Mouse (Mus musculus): ENCODE measurements at regions not wholly inside any gene's neighbourhood (a gene's known extent, or its start where the extent isn't known, plus 50 kb on each side); places are given as distances from the start of the nearest gene placed in this dataset.

GRCm38 (mm10) chr16:63220228-63220879, 366.2 kb downstream of the Pros1 start:
- Histone ChIP-seq H3K9me3 (no peaks in the 10 kb centered on the region), H3K4me1 (no peaks in the 10 kb centered on the region), H3K27ac (replicated peaks) (no peak overlapping the region), H3K4me3 (no peak overlapping the region), H3K9ac (no peak overlapping the region), H3K36me3 (no peaks in the 10 kb centered on the region), H3K4me2 (0 out of 2 replicates have a peak overlapping the region, but pooled peaks have one; percentile 4), H3K27me3 (replicated peaks) (no peaks in the 10 kb centered on the region)
- no peak for ATAC-seq (ENCODE audit: extremely low read depth, insufficient number of reproducible peaks, low FRiP score, low TSS enrichment)
- WGBS = 53% methylated on average over 10 of the region's 10 CpGs

- Histone ChIP-seq H3K27me3 (replicated peaks) (no peaks in the 10 kb centered on the region), H3K4me2 (no peak overlapping the region), H3K4me3 (no peak overlapping the region), H3K4me1 (no peaks in the 10 kb centered on the region), H3K9ac (no peak overlapping the region), H3K27ac (replicated peaks) (no peak overlapping the region), H3K9me3 (no peaks in the 10 kb centered on the region), H3K36me3 (no peaks in the 10 kb centered on the region)
- WGBS = 80% methylated on average over 6 of the region's 6 CpGs
- no peak for ATAC-seq (ENCODE audit: extremely low read depth, insufficient number of reproducible peaks, low FRiP score, low TSS enrichment)
Observed at GRCm38 (mm10) chr16:63224608-63225007, 370.5 kb downstream of the Pros1 start.

- ATAC-seq (ENCODE audit: extremely low read depth, insufficient number of reproducible peaks, low FRiP score, low TSS enrichment) = no peak
- Histone ChIP-seq H3K27me3 (replicated peaks) (no peaks in the 10 kb centered on the region), H3K9ac (no peak overlapping the region), H3K4me3 (no peak overlapping the region), H3K9me3 (no peaks in the 10 kb centered on the region), H3K4me2 (no peak overlapping the region), H3K4me1 (no peaks in the 10 kb centered on the region), H3K27ac (replicated peaks) (no peak overlapping the region), H3K36me3 (no peaks in the 10 kb centered on the region)
- 76% methylated on average over 8 of the region's 8 CpGs for WGBS
Observed at GRCm38 (mm10) chr16:63225097-63225496, 371.0 kb downstream of the Pros1 start.

DNA sequence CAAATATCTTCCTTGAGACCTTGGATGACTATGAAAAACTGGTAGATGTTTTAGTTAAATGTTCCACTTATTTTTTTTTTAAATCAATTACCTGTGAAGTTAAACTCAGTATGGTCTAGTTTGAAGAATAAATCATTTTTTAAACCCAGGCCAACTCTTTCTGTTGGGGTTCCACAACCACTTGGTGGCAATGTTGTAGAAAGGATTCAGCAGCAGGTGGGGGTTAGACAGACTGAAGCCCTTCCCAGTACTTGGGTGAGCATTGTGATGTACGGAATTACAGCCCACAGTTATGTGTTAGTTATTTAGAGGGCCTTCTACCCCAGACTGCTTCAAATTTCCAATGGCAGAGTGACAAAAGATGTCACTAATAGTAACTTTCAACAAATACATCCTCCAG, 375.0 kb downstream of the Pros1 start:
- no peaks in the 10 kb centered on the region for H3K9me3 ChIP-seq
- H3K4me1 ChIP-seq = no peaks in the 10 kb centered on the region
- no peak overlapping the region for H3K9ac ChIP-seq
- no peaks in the 10 kb centered on the region for H3K27me3 ChIP-seq (replicated peaks)
- H3K36me3 ChIP-seq = no peaks in the 10 kb centered on the region
- H3K27ac ChIP-seq (replicated peaks) = no peak overlapping the region
- H3K4me3 ChIP-seq = no peak overlapping the region
- ATAC-seq (ENCODE audit: extremely low read depth, insufficient number of reproducible peaks, low FRiP score, low TSS enrichment) = no peak
- H3K4me2 ChIP-seq = no peak overlapping the region
- WGBS = 39% methylated on average over 1 of the region's 1 CpGs

DNA sequence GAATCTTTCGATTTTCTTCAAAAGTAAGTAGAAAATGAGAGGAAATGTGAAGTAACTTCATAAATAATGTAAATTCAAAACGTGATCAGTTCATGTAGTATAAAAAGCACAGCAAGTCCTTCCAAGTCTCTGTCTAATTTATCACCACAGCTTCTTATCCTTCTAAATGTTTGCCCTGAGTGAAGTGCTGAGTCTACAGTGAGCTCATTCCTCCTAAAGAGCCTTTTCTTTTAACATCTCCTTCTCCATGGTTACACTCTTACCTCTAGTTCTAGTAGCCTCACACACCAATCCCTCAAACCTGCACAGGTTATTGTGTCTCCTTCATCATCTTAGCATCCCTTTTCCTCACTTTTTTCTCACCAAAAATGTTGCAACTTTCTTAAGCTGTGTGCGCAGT, 375.5 kb downstream of the Pros1 start:
- H3K9ac ChIP-seq = no peak overlapping the region
- no peaks in the 10 kb centered on the region for H3K9me3 ChIP-seq
- no peak for ATAC-seq (ENCODE audit: extremely low read depth, insufficient number of reproducible peaks, low FRiP score, low TSS enrichment)
- whole genome bisulfite sequencing = 62% methylated on average over 3 of the region's 3 CpGs
- H3K4me2 ChIP-seq = no peak overlapping the region
- no peak overlapping the region for H3K27ac ChIP-seq (replicated peaks)
- H3K36me3 ChIP-seq = no peaks in the 10 kb centered on the region
- H3K4me3 ChIP-seq = no peak overlapping the region
- H3K4me1 ChIP-seq = no peaks in the 10 kb centered on the region
- H3K27me3 ChIP-seq (replicated peaks) = no peaks in the 10 kb centered on the region

GRCm38 (mm10) chr16:63270173-63270572, 416.1 kb downstream of the Pros1 start:
- ATAC-seq (ENCODE audit: extremely low read depth, insufficient number of reproducible peaks, low FRiP score, low TSS enrichment) = no peak
- Histone ChIP-seq H3K27ac (replicated peaks) (no peak overlapping the region), H3K9ac (no peak overlapping the region), H3K4me3 (no peak overlapping the region), H3K4me1 (peaks cover 4% of the 10 kb centered on the region; the same call in 1 of the 2 replicates), H3K4me2 (peak overlapping the region; percentile 9; the same call in 1 of the 2 replicates), H3K36me3 (no peaks in the 10 kb centered on the region), H3K9me3 (no peaks in the 10 kb centered on the region), H3K27me3 (replicated peaks) (no peaks in the 10 kb centered on the region)
- 29% methylated on average over 5 of the region's 5 CpGs for WGBS

GRCm38 (mm10) chr16:63277556-63277955, 423.4 kb downstream of the Pros1 start:
- 72% methylated on average over 1 of the region's 1 CpGs for WGBS
- no peak for ATAC-seq (ENCODE audit: extremely low read depth, insufficient number of reproducible peaks, low FRiP score, low TSS enrichment)
- Histone ChIP-seq H3K4me1 (no peaks in the 10 kb centered on the region), H3K27me3 (replicated peaks) (no peaks in the 10 kb centered on the region), H3K4me2 (no peak overlapping the region), H3K9ac (no peak overlapping the region), H3K4me3 (no peak overlapping the region), H3K36me3 (no peaks in the 10 kb centered on the region), H3K27ac (replicated peaks) (no peak overlapping the region), H3K9me3 (no peaks in the 10 kb centered on the region)

DNA sequence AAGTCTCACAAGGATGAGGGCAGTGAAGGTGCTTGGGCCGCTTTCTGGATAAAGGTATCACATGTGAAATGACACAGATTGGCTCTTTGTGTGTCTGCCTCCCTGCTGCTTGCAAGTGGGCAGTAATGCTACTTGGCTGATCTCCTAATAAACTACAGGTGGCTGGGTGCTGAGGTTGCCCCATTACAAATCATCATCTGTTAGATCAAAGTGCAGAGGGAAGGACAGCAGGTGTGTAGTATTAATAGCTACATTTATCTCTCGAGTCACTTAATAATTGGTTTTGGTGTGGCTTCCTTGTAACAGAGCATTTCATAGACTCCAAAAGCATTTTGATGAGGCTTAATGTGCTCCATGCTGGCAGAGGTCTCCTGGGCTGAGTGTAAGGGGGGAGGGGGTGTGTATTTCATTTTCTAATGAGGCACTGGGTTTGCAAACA, 424.2 kb downstream of the Pros1 start:
- ATAC-seq (ENCODE audit: extremely low read depth, insufficient number of reproducible peaks, low FRiP score, low TSS enrichment) = no peak
- H3K27me3 ChIP-seq (replicated peaks) = no peaks in the 10 kb centered on the region

DNA sequence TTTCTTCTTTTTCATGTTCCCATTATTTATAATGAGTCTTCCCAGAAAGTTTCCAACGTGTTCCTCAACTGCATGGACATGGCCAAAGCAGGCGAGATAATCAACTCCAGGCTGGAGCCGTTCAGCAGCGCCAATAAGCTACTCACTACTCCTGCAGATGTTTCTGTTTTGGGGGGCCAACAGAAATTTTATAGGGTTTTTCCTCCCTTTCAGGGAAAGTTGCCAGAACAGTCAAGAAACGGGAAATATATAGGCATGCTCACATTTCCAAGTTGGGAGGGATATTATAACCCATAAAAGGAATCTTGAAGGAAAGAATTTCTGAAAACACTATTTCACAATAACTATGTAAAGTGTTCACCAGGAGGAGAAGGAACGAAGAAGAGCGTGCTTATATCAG, 433.5 kb downstream of the Pros1 start:
- 77% methylated on average over 7 of the region's 7 CpGs for WGBS
- Histone ChIP-seq H3K27me3 (replicated peaks) (no peaks in the 10 kb centered on the region), H3K36me3 (no peaks in the 10 kb centered on the region), H3K4me2 (no peak overlapping the region), H3K27ac (replicated peaks) (no peak overlapping the region), H3K9me3 (no peaks in the 10 kb centered on the region), H3K4me1 (no peaks in the 10 kb centered on the region), H3K4me3 (no peak overlapping the region), H3K9ac (no peak overlapping the region)
- no peak for ATAC-seq (ENCODE audit: extremely low read depth, insufficient number of reproducible peaks, low FRiP score, low TSS enrichment)

More for the DNA sequence above, 424.2 kb downstream of the Pros1 start:
- Histone ChIP-seq H3K4me2 (no peak overlapping the region), H3K9ac (no peak overlapping the region), H3K36me3 (no peaks in the 10 kb centered on the region), H3K9me3 (no peaks in the 10 kb centered on the region), H3K27ac (replicated peaks) (no peak overlapping the region), H3K4me3 (no peak overlapping the region), H3K4me1 (no peaks in the 10 kb centered on the region)
- 71% methylated on average over 2 of the region's 2 CpGs for WGBS

- Histone ChIP-seq H3K4me1 (no peaks in the 10 kb centered on the region), H3K27ac (replicated peaks) (no peak overlapping the region), H3K4me3 (no peak overlapping the region), H3K27me3 (replicated peaks) (no peaks in the 10 kb centered on the region), H3K36me3 (no peaks in the 10 kb centered on the region), H3K4me2 (no peak overlapping the region), H3K9ac (no peak overlapping the region), H3K9me3 (no peaks in the 10 kb centered on the region)
- ATAC-seq (ENCODE audit: extremely low read depth, insufficient number of reproducible peaks, low FRiP score, low TSS enrichment) = no peak
- 85% methylated on average over 1 of the region's 1 CpGs for WGBS
Observed at GRCm38 (mm10) chr16:63311676-63312075, 457.6 kb downstream of the Pros1 start.

DNA sequence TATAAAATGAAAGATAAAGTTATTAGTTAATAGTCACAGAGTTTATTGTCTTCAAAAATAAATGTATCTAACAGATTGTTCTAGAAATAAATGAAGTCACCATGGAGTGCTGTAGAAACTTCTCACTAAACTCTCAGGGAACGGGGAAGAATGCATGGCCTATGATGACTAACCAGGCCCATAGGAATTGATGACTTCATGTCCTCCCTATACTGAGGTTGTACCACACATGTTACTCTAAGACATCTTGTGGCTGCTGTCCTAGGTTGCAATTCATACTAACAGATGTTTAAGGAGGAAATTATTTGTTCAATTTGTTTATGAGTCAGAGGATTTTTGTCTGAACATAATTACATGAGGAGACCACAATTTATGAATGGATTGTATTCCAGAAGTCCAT, 459.4 kb downstream of the Pros1 start:
- Histone ChIP-seq H3K27ac (replicated peaks) (no peak overlapping the region), H3K4me2 (no peak overlapping the region), H3K4me1 (no peaks in the 10 kb centered on the region), H3K9ac (no peak overlapping the region), H3K27me3 (replicated peaks) (no peaks in the 10 kb centered on the region), H3K9me3 (no peaks in the 10 kb centered on the region), H3K36me3 (no peaks in the 10 kb centered on the region), H3K4me3 (no peak overlapping the region)
- WGBS = 75% methylated on average over 1 of the region's 1 CpGs
- ATAC-seq (ENCODE audit: extremely low read depth, insufficient number of reproducible peaks, low FRiP score, low TSS enrichment) = no peak

- 41% methylated on average over 5 of the region's 5 CpGs for WGBS
Observed at GRCm38 (mm10) chr16:63319602-63320001, 465.5 kb downstream of the Pros1 start.

More at GRCm38 (mm10) chr16:63319602-63320001, 465.5 kb downstream of the Pros1 start:
- no peaks in the 10 kb centered on the region for H3K27me3 ChIP-seq (replicated peaks)
- H3K27ac ChIP-seq (replicated peaks) = no peak overlapping the region
- no peaks in the 10 kb centered on the region for H3K4me1 ChIP-seq
- H3K4me3 ChIP-seq = no peak overlapping the region
- H3K9me3 ChIP-seq = no peaks in the 10 kb centered on the region
- no peaks in the 10 kb centered on the region for H3K36me3 ChIP-seq
- H3K9ac ChIP-seq = no peak overlapping the region
- no peak overlapping the region for H3K4me2 ChIP-seq
- no peak for ATAC-seq (ENCODE audit: extremely low read depth, insufficient number of reproducible peaks, low FRiP score, low TSS enrichment)

Measured in heart, embryonic 13.5 days (tissue).